Mouse (Mus musculus) forebrain, embryonic 16.5 days (tissue): ENCODE measurements around the gene Serpinb9. TPM values are rescaled to one million over a fixed set of nuclear protein-coding genes. Genes with fewer than 3 reads are reported as not detected.

Source experiments
- ATAC-seq: fragments of 200-750 bp; cut with Nextera tagmentation; 2 replicates; pipeline ENCODE4 v1.8.0; 2017; ENCODE audit warnings: mild to moderate bottlenecking, moderate library complexity
- H3K27ac ChIP-seq: fragments of 300-500 bp; sonication (generic); 2 replicates; pipeline ENCODE4 v1.5.1; 2014; ENCODE audit warnings: low read length, control low read depth
- H3K27me3 ChIP-seq: fragments of 300-500 bp; sonication (generic); replicated peaks from 2 replicates; pipeline ENCODE4 v1.6.1; 2014; ENCODE audit warnings: low read length; ENCODE audit not compliant: control insufficient read depth, insufficient read depth
- H3K36me3 ChIP-seq: fragments of 300-500 bp; sonication (generic); 2 replicates; pipeline ENCODE4 v1.6.1; 2014; ENCODE audit not compliant: control insufficient read depth, insufficient read depth
- H3K4me1 ChIP-seq: fragments of 300-500 bp; sonication (generic); replicated peaks from 2 replicates; pipeline ENCODE4 v1.6.1; 2014; ENCODE audit warnings: low read length; ENCODE audit not compliant: control insufficient read depth, insufficient read depth
- H3K4me2 ChIP-seq: fragments of 300-500 bp; sonication (generic); 2 replicates; pipeline ENCODE4 v1.6.1; 2014; ENCODE audit warnings: mild to moderate bottlenecking, low read length, control low read depth
- H3K4me3 ChIP-seq: fragments of 300-500 bp; sonication (generic); replicated peaks from 2 replicates; pipeline ENCODE4 v1.5.1; 2014; ENCODE audit warnings: mild to moderate bottlenecking, low read length, control low read depth
- H3K9ac ChIP-seq: fragments of 300-500 bp; sonication (generic); replicated peaks from 2 replicates; pipeline ENCODE4 v1.6.1; 2014; ENCODE audit warnings: low read depth, low read length, control low read depth
- H3K9me3 ChIP-seq: fragments of 300-500 bp; sonication (generic); 2 replicates; pipeline ENCODE4 v1.6.1; 2016; ENCODE audit warnings: low read length; ENCODE audit not compliant: control insufficient read depth
- WGBS: fragments of 180-500 bp; shearing (Covaris S2); extraction: QIAGEN DNeasy Blood & Tissue Kit; methylation state at CpG from one replicate; pipeline ENCODE4 v1.1.7; 2014; 5-methylcytosine and 5-hydroxymethylcytosine counted together
- polyA plus RNA-seq: library from polyadenylated mRNA; unstranded; fragments of >200 nt; fragmentation: Nextera tagmentation; extraction: Ambion mirVana; gene quantifications from 2 replicates; pipeline ENCODE4 v1.2.1, GENCODE M21; 2015

Serpinb9 gene
- polyA plus RNA-seq, 1 experiment from 2014 or later, result 1.3 TPM

- Histone ChIP-seq H3K27me3 (no peaks in the 10 kb centered on the region), H3K4me1 (no peaks in the 10 kb centered on the region), H3K9me3 (no peaks in the 10 kb centered on the region), H3K9ac (no peak overlapping the region), H3K27ac (no peak overlapping the region), H3K4me2 (no peak overlapping the region), H3K36me3 (no peaks in the 10 kb centered on the region), H3K4me3 (no peak overlapping the region)
- no peak for ATAC-seq
- WGBS, result 83% methylated on average over 4 of the region's 4 CpGs
Observed at GRCm38 (mm10) chr13:33048187-33048586, 45.1 kb downstream of the Serpinb9 start.

- WGBS, result 75% methylated on average over 3 of the region's 3 CpGs
- Histone ChIP-seq H3K4me1 (no peaks in the 10 kb centered on the region), H3K27me3 (no peaks in the 10 kb centered on the region), H3K27ac (no peak overlapping the region), H3K4me3 (no peak overlapping the region), H3K9me3 (no peaks in the 10 kb centered on the region), H3K9ac (no peak overlapping the region), H3K36me3 (no peaks in the 10 kb centered on the region), H3K4me2 (no peak overlapping the region)
- no peak for ATAC-seq
Observed at GRCm38 (mm10) chr13:33051697-33052096, 48.6 kb downstream of the Serpinb9 start.

- no peak overlapping the region for H3K4me2 ChIP-seq
- no peaks in the 10 kb centered on the region for H3K36me3 ChIP-seq
- no peaks in the 10 kb centered on the region for H3K9me3 ChIP-seq
- no peaks in the 10 kb centered on the region for H3K27me3 ChIP-seq
- H3K27ac ChIP-seq, result no peak overlapping the region
- no peak overlapping the region for H3K9ac ChIP-seq
- whole genome bisulfite sequencing, result 67% methylated on average over 1 of the region's 1 CpGs
- H3K4me3 ChIP-seq, result no peak overlapping the region
- no peak for ATAC-seq
- H3K4me1 ChIP-seq, result no peaks in the 10 kb centered on the region
Observed at GRCm38 (mm10) chr13:33063048-33063447, 60.0 kb downstream of the Serpinb9 start.

Other genes starting within 250 kb of the Serpinb9 start
- not detected in 2 replicates for gene Mylk4, start 219.3 kb upstream of the Serpinb9 start, polyA plus RNA-seq
- gene Wrnip1, start 201.2 kb upstream of the Serpinb9 start, polyA plus RNA-seq, result 32.3 and 32.7 TPM in 2 replicates
- gene D930007J09Rik, start 200.4 kb upstream of the Serpinb9 start, polyA plus RNA-seq, result not detected in 2 replicates
- gene Serpinb1a, start 152.1 kb upstream of the Serpinb9 start, polyA plus RNA-seq, result 1.5 and 1.6 TPM in 2 replicates
- gene Serpinb1c, start 105.0 kb upstream of the Serpinb9 start, polyA plus RNA-seq, result not detected in 2 replicates
- 1.1 and 1.2 TPM in 2 replicates for gene Serpinb6b, start 38.0 kb upstream of the Serpinb9 start, polyA plus RNA-seq
- gene Serpinb9b, start 24.2 kb downstream of the Serpinb9 start, polyA plus RNA-seq, result 0.11 and 0.14 TPM in 2 replicates
- 2.2 and 3.3 TPM in 2 replicates for gene Serpinb1b, start 75.3 kb downstream of the Serpinb9 start, polyA plus RNA-seq
- gene Serpinb9c, start 156.5 kb downstream of the Serpinb9 start, polyA plus RNA-seq, result not detected in 2 replicates
- gene Serpinb9d, start 189.7 kb downstream of the Serpinb9 start, polyA plus RNA-seq, result not detected in 2 replicates
- gene Serpinb9e, start 246.4 kb downstream of the Serpinb9 start, polyA plus RNA-seq, result not detected in 2 replicates